Mouse (Mus musculus) urinary bladder, postnatal 14 days (tissue): ENCODE results near the gene Dgkh.

ENCODE experiments used
- DNase-seq: peaks from one replicate; pipeline ENCODE4 v3.0.0; 2021; ENCODE audit warnings: low spot score

The Dgkh gene

GRCm38 (mm10) chr14:78722031-78722430 lies 10.5 kb downstream of the Dgkh start:
- DNase-seq: no peak

GRCm38 (mm10) chr14:78716035-78716434 lies 16.5 kb downstream of the Dgkh start:
- no peak for DNase-seq

DNA sequence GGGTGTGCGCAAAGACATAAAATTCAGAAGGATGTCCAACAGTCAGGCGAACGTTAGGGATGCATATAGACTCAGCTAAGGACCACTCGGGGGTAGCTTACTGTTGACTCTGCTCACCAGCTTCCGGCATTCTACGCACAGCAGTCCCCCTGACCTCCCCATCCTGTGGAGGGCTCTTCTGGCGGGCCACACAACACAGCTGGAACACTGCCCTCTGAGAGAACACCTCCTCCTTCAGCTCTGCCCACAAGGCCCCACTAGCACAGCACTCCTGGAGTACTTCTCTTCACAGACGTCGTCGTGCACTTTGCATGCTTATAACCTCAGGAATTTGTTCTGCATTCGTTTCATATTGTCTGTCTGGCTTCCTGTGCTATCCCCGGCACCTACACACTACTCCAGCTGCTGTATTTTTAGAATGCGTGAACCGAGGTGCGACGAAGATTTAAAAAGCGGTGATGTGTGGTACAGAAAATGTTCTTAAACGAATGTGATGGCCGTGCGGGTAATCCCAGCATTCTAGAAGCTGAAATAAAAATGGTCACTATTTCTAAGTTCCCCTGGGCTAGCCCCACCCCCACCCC lies 19.9 kb downstream of the Dgkh start:
- no peak for DNase-seq

GRCm38 (mm10) chr14:78710647-78711046 lies 21.9 kb downstream of the Dgkh start:
- DNase-seq: no peak

GRCm38 (mm10) chr14:78705616-78706015 lies 27.0 kb downstream of the Dgkh start:
- no peak for DNase-seq

DNA sequence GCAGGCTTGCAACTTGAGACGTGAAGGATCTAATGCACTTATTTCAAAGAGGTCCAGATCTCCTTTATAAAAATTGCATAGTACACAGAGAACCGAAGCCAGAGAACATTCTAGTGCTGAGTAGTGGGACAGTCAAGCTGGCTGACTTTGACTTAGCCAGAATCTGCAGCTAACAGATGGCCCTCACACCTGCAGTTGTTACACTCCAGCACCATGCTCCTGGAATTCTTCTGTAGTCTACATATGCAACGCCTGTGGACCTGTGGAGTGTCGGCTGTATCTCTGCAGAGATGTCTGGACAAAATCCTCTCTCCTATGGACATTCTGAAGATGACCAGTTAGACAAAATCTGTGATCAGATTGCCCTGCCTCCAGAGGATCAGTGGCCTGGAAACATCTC lies 28.6 kb downstream of the Dgkh start:
- no peak for DNase-seq

DNA sequence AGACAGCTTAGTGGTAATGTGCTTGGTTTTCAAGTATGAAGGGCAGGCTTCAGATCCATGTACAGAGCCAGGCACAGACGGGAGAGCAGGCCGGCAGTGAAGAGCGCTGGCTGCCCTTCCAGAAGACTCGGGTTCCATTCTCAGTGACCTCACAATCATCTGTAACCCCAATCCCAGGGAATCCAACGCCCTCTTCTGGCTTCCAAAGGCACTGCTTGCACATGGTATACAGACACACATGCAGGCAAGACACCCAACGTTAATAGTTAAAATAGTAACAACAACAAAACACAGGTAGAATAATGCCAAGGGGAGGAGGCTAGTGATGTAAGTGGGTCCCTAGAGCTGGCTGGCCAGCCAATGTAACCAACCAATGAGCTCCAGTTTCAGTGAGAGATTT lies 29.2 kb downstream of the Dgkh start:
- no peak for DNase-seq

DNA sequence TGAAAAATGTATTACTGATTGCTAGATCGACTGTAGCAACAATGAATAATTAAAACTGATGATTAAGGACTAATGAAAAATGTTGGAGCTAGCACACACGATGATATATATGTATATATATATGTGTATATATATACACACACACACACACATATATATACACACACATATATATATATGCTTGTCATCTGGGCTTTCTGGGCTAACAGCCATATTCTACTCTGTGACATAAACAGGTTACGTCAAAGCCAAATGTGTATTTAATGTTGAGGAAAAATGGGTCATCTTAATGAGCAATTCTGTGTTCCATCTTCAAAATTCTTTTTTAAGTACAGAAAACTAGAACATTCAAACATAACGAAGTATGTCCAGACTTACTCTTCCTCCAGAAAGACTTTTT lies 30.5 kb downstream of the Dgkh start:
- no peak for DNase-seq

DNA sequence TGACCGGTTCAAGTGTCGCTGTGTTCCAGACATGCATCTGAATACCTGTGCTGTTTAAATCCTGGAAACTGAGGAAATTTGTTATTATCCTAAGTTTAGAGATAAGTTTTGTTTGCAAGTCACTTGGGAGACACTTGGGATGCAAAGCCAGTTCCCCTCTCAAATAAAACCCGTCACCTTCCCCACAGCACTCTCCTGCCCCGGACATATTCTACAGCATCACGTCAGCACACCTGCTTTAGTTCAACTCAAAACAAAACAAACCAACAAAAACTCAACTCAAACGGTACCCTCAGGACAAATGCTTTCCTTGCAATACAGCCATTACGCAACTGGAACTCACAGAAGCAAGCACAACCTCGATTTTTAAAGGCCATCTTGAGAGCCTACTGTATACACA lies 31.1 kb downstream of the Dgkh start:
- no peak for DNase-seq

DNA sequence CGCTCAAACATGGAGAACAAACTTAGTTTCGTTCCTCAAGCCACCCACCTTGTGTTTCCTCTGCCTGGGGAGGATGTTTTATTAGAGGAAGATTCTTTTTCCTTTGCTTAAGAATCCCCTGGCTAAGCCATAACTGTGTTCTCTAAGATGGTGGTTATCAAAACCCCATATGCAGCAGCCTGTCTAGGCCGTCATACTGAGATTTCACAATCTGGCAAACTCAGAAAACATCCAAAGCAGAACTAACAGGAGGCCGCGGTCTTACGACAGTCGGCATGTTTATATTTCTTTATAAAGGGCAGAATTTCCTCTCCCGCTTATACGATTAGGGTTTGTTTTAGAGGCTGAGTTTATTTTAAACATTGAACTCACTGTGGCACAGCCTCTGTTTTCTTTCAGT lies 31.5 kb downstream of the Dgkh start:
- DNase-seq: no peak

DNA sequence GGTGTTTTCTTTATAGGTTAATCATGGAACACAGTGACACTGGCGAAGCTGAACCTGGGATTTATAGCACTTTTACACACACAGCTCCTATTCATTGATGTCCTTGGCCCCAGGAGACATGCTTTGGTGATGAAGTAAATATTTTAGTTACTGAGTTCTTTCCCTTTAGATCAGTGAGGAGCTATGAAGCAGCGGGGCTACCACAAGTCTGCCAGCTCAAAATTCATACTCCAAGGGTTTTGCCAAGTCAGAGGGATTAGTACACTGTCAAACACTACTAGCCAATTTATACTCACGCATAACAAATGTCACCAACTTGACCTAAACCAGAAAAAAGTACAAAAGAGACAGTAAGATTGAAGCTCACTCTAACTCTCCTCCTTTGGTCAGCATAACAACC lies 32.9 kb downstream of the Dgkh start:
- no peak for DNase-seq

- DNase-seq: no peak
Measured at GRCm38 (mm10) chr14:78699196-78699595, 33.4 kb downstream of the Dgkh start.

DNA sequence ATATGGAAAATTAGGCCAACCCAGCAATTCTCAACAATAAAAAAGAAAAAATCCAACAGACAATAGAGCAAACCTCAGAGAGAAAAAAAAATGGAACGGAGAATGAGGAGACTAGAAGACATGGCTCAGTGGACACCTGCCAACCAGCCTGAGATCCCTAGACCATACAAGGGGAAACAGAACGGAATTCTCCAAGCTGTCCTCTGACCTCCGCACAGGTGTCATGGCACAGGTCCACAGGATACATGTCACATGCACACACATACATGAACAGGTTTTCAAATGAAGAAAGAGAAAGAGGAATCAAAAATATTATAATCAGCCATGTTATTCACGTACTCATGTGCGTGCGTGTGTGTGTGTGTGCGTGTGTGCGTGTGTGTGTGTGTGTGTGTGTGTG lies 38.5 kb downstream of the Dgkh start:
- DNase-seq: no peak

DNA sequence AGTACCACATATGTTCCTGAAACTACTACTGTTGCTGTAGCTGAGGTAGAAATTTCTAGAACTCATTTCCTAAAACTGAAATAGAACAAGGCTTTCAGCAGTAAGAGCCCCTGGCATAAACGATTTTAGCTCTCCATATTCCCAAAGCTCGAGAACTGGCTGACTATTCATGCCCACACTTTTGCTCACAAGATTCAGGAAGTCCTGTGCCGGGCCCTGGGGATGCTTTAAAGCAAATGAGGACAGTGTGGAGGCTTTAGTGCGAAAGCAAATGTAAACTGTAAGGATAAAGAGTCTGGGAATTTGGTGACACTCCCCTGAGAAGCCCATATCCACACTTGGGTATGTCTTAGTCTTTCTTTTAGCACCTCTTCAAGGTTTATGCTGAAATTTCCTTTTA lies 40.0 kb downstream of the Dgkh start:
- no peak for DNase-seq

GRCm38 (mm10) chr14:78691926-78692487 lies 40.6 kb downstream of the Dgkh start:
- no peak for DNase-seq

DNA sequence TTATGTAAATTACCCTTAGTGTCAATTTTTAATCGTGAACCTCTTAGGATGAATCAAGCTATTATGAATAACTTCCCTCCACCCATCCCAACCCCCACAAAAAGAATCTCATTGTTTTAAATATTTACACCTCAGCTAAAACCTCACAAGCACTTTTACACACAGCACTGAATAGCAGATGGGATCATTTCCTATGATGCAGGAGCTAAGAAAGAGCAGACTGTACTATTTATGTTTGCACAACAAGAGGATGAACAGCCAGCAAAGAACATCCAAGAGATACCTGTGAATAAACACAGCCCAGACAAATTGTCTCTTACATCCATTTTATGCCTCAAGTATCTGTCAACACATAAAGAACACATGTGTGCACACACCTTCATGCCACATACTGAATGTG lies 41.7 kb downstream of the Dgkh start:
- DNase-seq: no peak

GRCm38 (mm10) chr14:78690387-78690786 lies 42.2 kb downstream of the Dgkh start:
- DNase-seq: no peak

DNA sequence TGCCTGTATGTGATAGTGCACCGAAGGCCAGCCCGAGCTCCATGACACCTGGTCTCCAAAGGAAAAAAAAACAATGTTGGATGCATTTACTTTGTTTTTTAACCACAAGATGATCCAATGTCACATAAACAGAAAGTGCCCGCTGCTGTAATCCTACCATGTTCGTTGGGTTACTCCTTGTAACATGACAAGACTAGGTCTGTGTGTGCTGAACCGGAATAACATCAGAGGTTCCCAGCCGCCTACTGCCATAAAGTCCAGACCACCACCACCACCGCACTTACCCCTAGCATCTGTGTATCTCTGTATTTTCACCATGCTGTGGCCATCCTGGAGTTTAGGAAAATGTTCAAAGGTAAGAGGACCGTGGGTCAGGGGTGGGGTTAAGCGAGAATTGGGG lies 42.6 kb downstream of the Dgkh start:
- DNase-seq: no peak

GRCm38 (mm10) chr14:78687716-78688115 lies 44.9 kb downstream of the Dgkh start:
- no peak for DNase-seq

DNA sequence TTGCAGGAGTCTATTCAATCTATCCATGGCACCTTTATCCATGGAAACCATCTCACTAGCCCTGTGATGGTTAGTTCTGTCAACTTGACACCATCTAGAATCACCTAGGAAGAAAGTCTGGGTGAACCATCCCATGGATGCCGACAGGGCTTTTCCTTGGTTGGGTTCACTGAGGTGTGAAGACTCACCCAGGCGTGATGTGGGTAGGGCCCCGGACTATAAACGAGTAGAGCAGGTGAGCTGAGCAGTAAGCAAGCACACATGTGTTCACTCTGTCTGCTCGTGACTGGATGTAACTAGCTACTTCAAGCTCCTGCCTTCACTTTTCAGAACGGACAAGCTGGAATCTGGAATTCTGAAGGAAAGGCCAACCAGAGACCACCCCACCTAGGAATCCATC lies 45.9 kb downstream of the Dgkh start:
- DNase-seq: no peak

- no peak for DNase-seq
Measured at GRCm38 (mm10) chr14:78684171-78684570, 48.4 kb downstream of the Dgkh start.

- DNase-seq: no peak
Measured at GRCm38 (mm10) chr14:78678981-78679380, 53.6 kb downstream of the Dgkh start.

GRCm38 (mm10) chr14:78677852-78678588 lies 54.6 kb downstream of the Dgkh start:
- peak; percentile 18 for DNase-seq

GRCm38 (mm10) chr14:78676457-78676856 lies 56.1 kb downstream of the Dgkh start:
- no peak for DNase-seq
